ENCODE assay signal across 26 mouse cellular contexts in the genomic region with DNA sequence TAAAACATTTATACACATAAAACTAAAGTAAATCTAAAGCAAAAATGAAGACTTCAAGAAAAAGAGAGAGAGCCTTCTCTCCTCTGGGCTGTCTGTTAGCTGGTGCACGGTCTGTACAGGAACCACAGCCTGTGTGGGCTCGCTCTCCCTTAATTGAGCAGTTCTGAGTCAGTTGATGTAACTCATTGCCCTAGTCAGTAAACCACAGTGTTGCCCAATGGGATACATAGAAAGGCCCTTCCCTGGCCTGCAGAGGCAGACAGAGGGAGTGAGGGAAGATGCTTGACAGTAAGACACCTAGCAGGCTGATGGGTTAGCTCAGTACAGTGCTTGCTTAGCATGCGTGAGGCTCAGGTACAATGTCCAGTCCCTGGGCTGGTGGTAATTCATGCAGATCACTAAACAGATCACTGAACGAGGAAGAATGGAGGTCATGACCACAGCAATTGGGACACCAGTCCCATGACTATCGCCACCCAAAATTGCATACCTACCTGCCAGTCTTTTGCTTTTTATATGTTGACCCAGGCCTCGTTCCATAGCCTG. TPM values are rescaled to one million over a fixed set of nuclear protein-coding genes. Genes with fewer than 3 reads are reported as not detected.
DNase-seq lines count a peak whose midpoint lies in the region; ATAC-seq and TF ChIP-seq lines count a peak whose summit lies in the region.
"Had no signal": no experiment of that assay in that cellular context is flagged by ENCODE, and none has a peak within 500 bp of the region (broad histone marks: within the 10 kb centered on the region; RNA-seq: fewer than 3 reads in every experiment).

No protein-coding gene starts in this region.

- no peak overlapping the region for H3K27ac ChIP-seq in liver, adult 2 months (replicated peaks; ENCODE audit: insufficient read depth, low read depth, low read length)
- H3K27ac ChIP-seq: forebrain, embryonic 10.5 days; hindbrain, embryonic 12.5 days; left cerebral cortex, adult 2 months; limb, embryonic 10.5 days; midbrain, embryonic 10.5 days had no signal

- H3K4me1 ChIP-seq in liver, adult 2 months (ENCODE audit: control insufficient read depth, insufficient read depth, low read length), result peaks cover 10% of the 10 kb centered on the region

- 54% methylated on average over 6 of the region's 6 CpGs for WGBS in liver, adult 2 months

- H3K79me2 ChIP-seq in liver, adult 2 months (ENCODE audit: control insufficient read depth, insufficient read depth, low read length), result no peaks in the 10 kb centered on the region

- H3K9ac ChIP-seq in liver, adult 2 months (ENCODE audit: low read depth, low read length), result no peak overlapping the region
- H3K9ac ChIP-seq: forebrain, postnatal 0 days; hindbrain, embryonic 12.5 days; liver, embryonic 15.5 days had no signal

- TF ChIP-seq CTCF in liver, adult 2 months (IDR thresholded peaks at IDR 0.05; ENCODE audit: low read depth, low read length), result no peak

- no peak overlapping the region for H3K4me3 ChIP-seq in liver, adult 2 months (ENCODE audit: insufficient read depth, low read depth, low read length)
- H3K4me3 ChIP-seq: forebrain, embryonic 10.5 days; hindbrain, embryonic 12.5 days; left cerebral cortex, adult 2 months; limb, embryonic 10.5 days; liver, embryonic 15.5 days; midbrain, embryonic 10.5 days had no signal

- no peak for TF ChIP-seq POLR2A in liver, adult 2 months (IDR thresholded peaks at IDR 0.05; ENCODE audit: extremely low read depth, insufficient read depth, low read length)

- peak; percentile 24; the same call in 1 of the 2 replicates for ATAC-seq in common myeloid progenitor, adult 5-6 weeks (replicated peaks; ENCODE audit: low read depth, poor library complexity, severe bottlenecking)
- ATAC-seq in neutrophil, adult 5-6 weeks (ENCODE audit: extremely low read depth, insufficient number of reproducible peaks, low FRiP score, poor library complexity, severe bottlenecking), result peak; percentile 50
- ATAC-seq: activated CD4-positive, CD25-positive, alpha-beta regulatory T cell, adult 4 months; forebrain, postnatal 0 days; inflammation-experienced regulatory T-cells, adult 6 months had no signal

- peak; percentile 46 for DNase-seq in liver, adult 2 months (ENCODE audit: extremely low read depth, low read depth, low spot score)
- DNase-seq in liver, result no peak
- DNase-seq in kidney, postnatal 25 days, result peak; percentile 63 to 83
- no peak for DNase-seq in left cerebral cortex, adult 11 months (ENCODE audit: low spot score)
- no peak for DNase-seq in layer of hippocampus, adult 8-10 months (ENCODE audit: low spot score in 2 of 2)
- DNase-seq: adrenal gland, postnatal 10 days; cerebellum, adult 11 months; cerebellum, postnatal 25 days; forebrain, postnatal 0 days; gastrocnemius, postnatal 36 days; heart, postnatal 10 days; lung, postnatal 14 days; right cerebral cortex, postnatal 4 days had no signal

- H3K36me3 ChIP-seq in liver, adult 2 months (ENCODE audit: control insufficient read depth, insufficient read depth, low read length), result no peaks in the 10 kb centered on the region; the same call in 1 of the 2 replicates

- H3K27me3 ChIP-seq in liver, adult 2 months (ENCODE audit: control insufficient read depth, insufficient read depth, low read length), result no peaks in the 10 kb centered on the region
- H3K27me3 ChIP-seq: hindbrain, embryonic 12.5 days; liver, embryonic 15.5 days had no signal

RNA-seq across cellular contexts. Expression of gene Neu1, which starts 7.0 kb away (rescaled TPM):
- 27.6 and 36.8 TPM in 2 replicates for total RNA-seq in liver, adult 2 months (2014; rRNA removed)
- polyA plus RNA-seq in liver, adult 2 months (2012; rRNA removed), result 52.5 and 62.5 TPM in 2 replicates
- total RNA-seq in common myeloid progenitor, adult 5-6 weeks (2017), result 3.4 and 5.0 TPM in 2 replicates
- total RNA-seq in neutrophil, adult 5-6 weeks (2017), result 66.7 and 66.9 TPM in 2 replicates
- 10 to 100 TPM; 38.3 to 46.8 (median 41.7) TPM for total RNA-seq in layer of hippocampus, adult 8-10 months (2022)

RNA-seq across cellular contexts. Expression of gene Hspa1b, which starts 21.0 kb away (rescaled TPM):
- total RNA-seq in liver, adult 2 months (2014; rRNA removed), result 3.6 and 10.1 TPM in 2 replicates
- polyA plus RNA-seq in liver, adult 2 months (2012; rRNA removed), result 10.0 and 11.2 TPM in 2 replicates
- total RNA-seq in common myeloid progenitor, adult 5-6 weeks (2017), result 79.3 and 84.3 TPM in 2 replicates
- 5.9 and 8.0 TPM in 2 replicates for total RNA-seq in neutrophil, adult 5-6 weeks (2017)
- 10 to 100 TPM; 13.2 to 31.7 (median 24.2) TPM for total RNA-seq in layer of hippocampus, adult 8-10 months (2022)

RNA-seq across cellular contexts. Expression of gene Slc44a4, which starts 23.8 kb away (rescaled TPM):
- total RNA-seq in liver, adult 2 months (2014; rRNA removed), result 0.13 and 0.18 TPM in 2 replicates
- 0.34 and 0.35 TPM in 2 replicates for polyA plus RNA-seq in liver, adult 2 months (2012; rRNA removed)
- total RNA-seq in common myeloid progenitor, adult 5-6 weeks (2017), result not detected in 2 replicates
- total RNA-seq in neutrophil, adult 5-6 weeks (2017), result 0.98 and 1.4 TPM in 2 replicates
- total RNA-seq in layer of hippocampus, adult 8-10 months (2022), result under 1 TPM; 0.14 to 0.41 (median 0.34) TPM
- total RNA-seq: forebrain, postnatal 0 days; heart, postnatal 10 days had no signal
- polyA plus RNA-seq: activated CD4-positive, CD25-positive, alpha-beta regulatory T cell, adult 4 months; forebrain, postnatal 0 days; inflammation-experienced regulatory T-cells, adult 6 months; limb, embryonic 10.5 days; midbrain, embryonic 10.5 days; neural tube, embryonic 11.5 days had no signal

RNA-seq across cellular contexts. Expression of gene Gm20481, which starts 31.7 kb away (rescaled TPM):
- total RNA-seq in liver, adult 2 months (2014; rRNA removed), result not detected in 2 replicates
- not detected in 2 replicates for polyA plus RNA-seq in liver, adult 2 months (2012; rRNA removed)
- total RNA-seq in common myeloid progenitor, adult 5-6 weeks (2017), result not detected in 2 replicates
- not detected in 2 replicates for total RNA-seq in neutrophil, adult 5-6 weeks (2017)
- total RNA-seq in layer of hippocampus, adult 8-10 months (2022), result not detected
- total RNA-seq: adrenal gland, postnatal 10 days; forebrain, postnatal 0 days; gastrocnemius, postnatal 36 days; heart, postnatal 10 days; left cerebral cortex, adult 2 months had no signal
- polyA plus RNA-seq: activated CD4-positive, CD25-positive, alpha-beta regulatory T cell, adult 4 months; forebrain, embryonic 10.5 days; forebrain, postnatal 0 days; heart, embryonic 11.5 days; limb, embryonic 10.5 days; liver, embryonic 15.5 days; neural tube, embryonic 11.5 days; thymus, postnatal 0 days had no signal

RNA-seq across cellular contexts. Expression of gene Hspa1a, which starts 33.9 kb away (rescaled TPM):
- total RNA-seq in liver, adult 2 months (2014; rRNA removed), result 0.18 and 0.60 TPM in 2 replicates
- 0.45 TPM in 2 replicates for polyA plus RNA-seq in liver, adult 2 months (2012; rRNA removed)
- total RNA-seq in common myeloid progenitor, adult 5-6 weeks (2017), result 33.5 and 47.4 TPM in 2 replicates
- 5.6 and 6.4 TPM in 2 replicates for total RNA-seq in neutrophil, adult 5-6 weeks (2017)
- 10 to 100 TPM; 14.3 to 24.2 (median 19.4) TPM for total RNA-seq in layer of hippocampus, adult 8-10 months (2022)

Comparison
In these comparisons a context has a peak if more than half of its experiments do, and no peak if none do; other contexts are left out.
1. DNase-seq: peak in liver, adult 2 months (single experiment) and kidney, postnatal 25 days (2 of 2); none in liver (single experiment), left cerebral cortex, adult 11 months (single experiment) and layer of hippocampus, adult 8-10 months (0 of 2).